Mouse (Mus musculus) kidney, embryonic 14.5 days (tissue): ENCODE results near the gene Mtfp1. TPM values are rescaled to one million over a fixed set of nuclear protein-coding genes. Genes with fewer than 3 reads are reported as not detected.
A peak's percentile ranks its signal among the peaks of the same experiment; 100 is the strongest.
"Not testable (repeated sequence)": the region's sequence is repeated elsewhere in the genome, so short reads cannot be mapped to it uniquely, and the experiment has no call there.

Experiments
- ATAC-seq: fragments of 200-750 bp; cut with Nextera tagmentation; 2 replicates; pipeline ENCODE4 v1.8.0; 2017; ENCODE audit warnings: moderate number of reproducible peaks, mild to moderate bottlenecking, moderate TSS enrichment, moderate library complexity; ENCODE audit not compliant: low FRiP score, low TSS enrichment
- H3K27ac ChIP-seq: fragments of 300-500 bp; sonication (generic); 2 replicates; pipeline ENCODE4 v1.5.1; 2014; ENCODE audit warnings: low read depth, mild to moderate bottlenecking, low read length, moderate library complexity, mixed read lengths
- H3K27me3 ChIP-seq: fragments of 300-500 bp; sonication (generic); 2 replicates; pipeline ENCODE4 v1.6.1; 2014; ENCODE audit warnings: mild to moderate bottlenecking, low read length; ENCODE audit not compliant: control insufficient read depth, insufficient read depth
- H3K36me3 ChIP-seq: fragments of 300-500 bp; sonication (generic); 2 replicates; pipeline ENCODE4 v1.6.1; 2014; ENCODE audit warnings: low read length, mixed read lengths; ENCODE audit not compliant: control insufficient read depth, insufficient read depth
- H3K4me1 ChIP-seq: fragments of 300-500 bp; sonication (generic); 2 replicates; pipeline ENCODE4 v1.6.1; 2014; ENCODE audit warnings: low read length, mixed read lengths; ENCODE audit not compliant: control insufficient read depth, insufficient read depth
- H3K4me2 ChIP-seq: fragments of 300-500 bp; sonication (generic); replicated peaks from 2 replicates; pipeline ENCODE4 v1.6.1; 2014; ENCODE audit warnings: low read depth, mild to moderate bottlenecking, low read length
- H3K4me3 ChIP-seq: fragments of 300-500 bp; sonication (generic); 2 replicates; pipeline ENCODE4 v1.5.1; 2014; ENCODE audit warnings: mild to moderate bottlenecking, low read length
- H3K9ac ChIP-seq: fragments of 300-500 bp; sonication (generic); 2 replicates; pipeline ENCODE4 v1.6.1; 2014; ENCODE audit warnings: low read depth, mild to moderate bottlenecking, low read length, moderate library complexity
- H3K9me3 ChIP-seq: fragments of 300-500 bp; sonication (generic); 2 replicates; pipeline ENCODE4 v1.6.1; 2016; ENCODE audit warnings: low read length; ENCODE audit not compliant: control insufficient read depth
- WGBS: fragments of 180-500 bp; shearing (Covaris S2); extraction: QIAGEN DNeasy Blood & Tissue Kit; methylation state at CpG from one replicate; pipeline ENCODE4 v1.1.7; 2014; 5-methylcytosine and 5-hydroxymethylcytosine counted together
- polyA plus RNA-seq: library from polyadenylated mRNA; unstranded; fragments of >200 nt; fragmentation: Nextera tagmentation; extraction: Ambion mirVana; gene quantifications from 2 replicates; pipeline ENCODE4 v1.2.1, GENCODE M21; 2014

The Mtfp1 gene
- polyA plus RNA-seq, 1 experiment from 2014 or later = 15.9 TPM

- not testable (repeated sequence) for H3K4me3 ChIP-seq, ATAC-seq, H3K27ac ChIP-seq, H3K4me1 ChIP-seq, H3K4me2 ChIP-seq, H3K27me3 ChIP-seq, H3K9me3 ChIP-seq, H3K36me3 ChIP-seq, H3K9ac ChIP-seq
- 95% methylated on average over 4 of the region's 4 CpGs for WGBS
Measured at GRCm38 (mm10) chr11:4128461-4128860, 33.2 kb upstream of the Mtfp1 start.

DNA sequence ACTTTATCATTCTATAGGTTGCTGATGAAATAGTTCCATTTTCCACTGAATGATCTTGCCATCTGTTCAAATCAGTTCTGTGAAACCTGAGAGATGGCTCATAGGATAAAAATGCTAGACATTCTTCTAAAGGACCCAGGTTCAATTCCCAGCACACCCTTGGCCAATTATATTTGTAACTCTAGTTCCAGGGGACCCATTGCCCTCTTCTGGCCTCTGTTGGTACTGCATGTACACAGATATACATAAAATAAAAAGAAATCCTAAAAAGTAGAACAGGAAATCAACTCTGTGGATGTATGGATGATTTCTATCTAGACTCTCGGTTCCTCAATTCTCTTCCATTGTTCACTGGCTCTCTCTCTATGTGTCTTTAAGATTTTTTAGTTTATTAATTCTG is 31.8 kb upstream of the Mtfp1 start:
- Histone ChIP-seq H3K9me3 (peaks cover 6% of the 10 kb centered on the region; the same call in 1 of the 2 replicates), H3K27ac (no peak overlapping the region), H3K4me2 (no peak overlapping the region), H3K36me3 (no peaks in the 10 kb centered on the region), H3K27me3 (no peaks in the 10 kb centered on the region), H3K4me3 (no peak overlapping the region), H3K9ac (no peak overlapping the region), H3K4me1 (no peaks in the 10 kb centered on the region)
- WGBS = 89% methylated on average over 1 of the region's 1 CpGs
- no peak for ATAC-seq

GRCm38 (mm10) chr11:4123922-4124321 is 28.7 kb upstream of the Mtfp1 start:
- no peaks in the 10 kb centered on the region for H3K27me3 ChIP-seq
- 0 out of 2 replicates have a peak, but pooled peaks cover 1% of the 10 kb centered on the region for H3K4me1 ChIP-seq
- H3K9me3 ChIP-seq = peaks cover 6% of the 10 kb centered on the region; the same call in 1 of the 2 replicates
- no peak overlapping the region for H3K27ac ChIP-seq
- no peak overlapping the region for H3K4me3 ChIP-seq
- WGBS = 65% methylated on average over 5 of the region's 5 CpGs
- no peak overlapping the region for H3K9ac ChIP-seq
- no peak overlapping the region for H3K4me2 ChIP-seq
- no peak for ATAC-seq
- no peaks in the 10 kb centered on the region for H3K36me3 ChIP-seq

DNA sequence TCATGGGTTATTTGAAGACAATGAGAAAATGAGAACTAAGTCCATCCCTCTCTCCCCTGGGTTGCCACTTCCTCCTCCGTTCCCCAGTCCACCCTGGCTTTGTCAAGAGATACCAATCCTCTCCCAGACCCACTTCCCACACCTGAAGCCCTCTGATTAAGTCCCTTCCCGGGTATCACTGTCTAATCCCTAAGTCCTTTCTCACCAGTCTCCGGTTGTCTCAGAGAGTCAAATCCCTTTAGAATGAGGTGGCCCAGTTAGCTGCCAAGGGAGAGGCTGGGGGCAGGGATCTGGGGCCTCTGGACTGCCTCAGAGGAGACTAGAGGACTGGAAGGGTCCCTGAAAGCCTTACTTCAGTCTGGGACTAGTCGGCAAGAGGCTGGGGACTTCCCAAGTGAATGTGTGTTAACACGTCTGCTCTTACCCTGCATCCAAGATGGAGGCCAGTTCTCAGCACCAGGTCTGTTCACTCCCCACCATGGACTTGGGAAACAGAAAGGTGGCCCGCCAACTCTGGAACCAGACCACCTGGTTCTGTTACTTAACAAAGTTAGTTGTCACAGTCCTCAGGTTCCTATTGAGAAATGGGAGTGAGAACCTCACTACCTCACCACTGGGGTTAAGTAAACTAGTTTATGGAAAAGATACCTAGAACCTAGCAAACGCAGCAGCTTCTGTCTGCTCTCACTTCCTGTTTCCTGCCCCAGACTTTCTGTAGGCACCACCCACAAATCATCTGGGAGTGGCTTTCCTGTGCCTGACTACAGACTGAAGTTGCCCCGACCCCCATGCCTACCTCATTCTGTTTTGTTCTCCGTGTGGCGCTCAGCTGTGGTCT is 27.7 kb upstream of the Mtfp1 start, which contains the start of gene Sec14l2:
Gene Sec14l2, minus strand, starts transcription at position 674 of the 838 bp plus-strand sequence.
- 83% methylated on average over 10 of the region's 10 CpGs for WGBS
- ATAC-seq = no peak

GRCm38 (mm10) chr11:4122226-4122625 is 27.0 kb upstream of the Mtfp1 start:
- no peak overlapping the region for H3K4me3 ChIP-seq
- no peak for ATAC-seq
- 71% methylated on average over 5 of the region's 5 CpGs for WGBS
- H3K27me3 ChIP-seq = no peaks in the 10 kb centered on the region
- no peak overlapping the region for H3K4me2 ChIP-seq
- no peak overlapping the region for H3K27ac ChIP-seq
- no peak overlapping the region for H3K9ac ChIP-seq
- peaks cover 8% of the 10 kb centered on the region; the same call in 1 of the 2 replicates for H3K4me1 ChIP-seq
- peaks cover 6% of the 10 kb centered on the region; the same call in 1 of the 2 replicates for H3K9me3 ChIP-seq
- no peaks in the 10 kb centered on the region for H3K36me3 ChIP-seq

More for the DNA sequence above, 27.7 kb upstream of the Mtfp1 start, which contains the start of gene Sec14l2:
- H3K27ac ChIP-seq = no peak within 1 kb of the TSS
- peaks cover 4% of the 10 kb centered on the region; the same call in 1 of the 2 replicates for H3K4me1 ChIP-seq
- H3K4me3 ChIP-seq = no peak within 1 kb of the TSS
- H3K4me2 ChIP-seq = no peak within 1 kb of the TSS
- H3K9ac ChIP-seq = no peak within 1 kb of the TSS
- peaks cover 6% of the 10 kb centered on the region; the same call in 1 of the 2 replicates for H3K9me3 ChIP-seq
- H3K27me3 ChIP-seq = no peaks in the 10 kb centered on the region
- H3K36me3 ChIP-seq = no peaks in the 10 kb centered on the region

- H3K4me3 ChIP-seq = no peak overlapping the region
- WGBS = 81% methylated on average over 3 of the region's 3 CpGs
- no peaks in the 10 kb centered on the region for H3K36me3 ChIP-seq
- H3K9me3 ChIP-seq = peaks cover 2% of the 10 kb centered on the region; the same call in 1 of the 2 replicates
- no peak overlapping the region for H3K27ac ChIP-seq
- H3K4me1 ChIP-seq = peaks cover 8% of the 10 kb centered on the region; the same call in 1 of the 2 replicates
- H3K27me3 ChIP-seq = no peaks in the 10 kb centered on the region
- ATAC-seq = no peak
- H3K9ac ChIP-seq = no peak overlapping the region
- no peak overlapping the region for H3K4me2 ChIP-seq
Measured at GRCm38 (mm10) chr11:4121691-4122090, 26.4 kb upstream of the Mtfp1 start.

- H3K9ac ChIP-seq = no peak overlapping the region
- no peaks in the 10 kb centered on the region for H3K9me3 ChIP-seq
- no peak for ATAC-seq
- WGBS = 71% methylated on average over 5 of the region's 5 CpGs
- no peak overlapping the region for H3K4me2 ChIP-seq
- no peak overlapping the region for H3K27ac ChIP-seq
- no peaks in the 10 kb centered on the region for H3K27me3 ChIP-seq
- H3K4me3 ChIP-seq = no peak overlapping the region
- H3K36me3 ChIP-seq = no peaks in the 10 kb centered on the region
- H3K4me1 ChIP-seq = peaks cover 8% of the 10 kb centered on the region; the same call in 1 of the 2 replicates
Measured at GRCm38 (mm10) chr11:4119635-4120034, 24.4 kb upstream of the Mtfp1 start.

DNA sequence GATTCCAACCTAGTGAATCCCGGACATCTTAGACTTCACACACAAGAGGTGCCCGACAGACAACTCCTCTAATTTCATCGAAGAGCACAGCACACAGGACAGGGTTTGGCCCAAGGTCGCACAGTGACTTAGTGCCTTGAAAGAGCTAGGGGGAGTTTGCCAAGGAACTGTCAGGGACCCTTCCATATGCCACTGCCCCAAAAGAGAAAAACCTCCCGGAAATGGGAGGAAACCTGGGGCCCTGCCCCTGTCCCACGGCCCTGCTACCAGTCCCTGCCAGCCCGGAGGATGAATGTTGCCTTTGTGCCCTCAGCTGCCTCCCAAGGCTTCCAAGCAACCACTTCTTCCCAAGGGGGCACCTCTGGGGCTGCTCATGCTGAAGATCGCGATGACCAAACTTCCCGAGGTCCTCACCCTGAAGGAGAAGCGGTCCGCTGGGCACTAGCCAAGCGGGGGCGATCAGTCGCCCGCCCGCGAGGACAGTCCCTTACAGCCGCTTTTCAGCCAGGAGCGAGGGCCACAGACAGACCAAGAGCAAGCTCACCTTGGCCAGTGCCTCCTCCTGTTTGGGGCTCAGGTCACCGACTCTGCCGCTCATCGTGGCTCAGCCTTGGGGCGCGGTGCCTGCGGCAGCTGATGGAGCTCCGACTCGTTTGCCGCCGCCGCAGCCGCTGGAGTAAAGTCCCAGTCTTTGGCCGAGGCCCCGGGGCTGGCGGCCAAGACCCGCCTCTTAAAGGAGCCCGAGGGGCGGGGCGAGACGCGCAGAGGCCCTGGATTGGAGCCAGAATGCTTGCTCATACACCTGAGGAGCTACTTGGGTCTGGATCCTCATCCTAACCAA is 23.1 kb upstream of the Mtfp1 start:
- Histone ChIP-seq H3K4me3 (peak overlapping the region; percentile 40), H3K27me3 (no peaks in the 10 kb centered on the region), H3K27ac (no peak overlapping the region), H3K4me1 (peaks cover 8% of the 10 kb centered on the region; the same call in 1 of the 2 replicates), H3K9me3 (no peaks in the 10 kb centered on the region), H3K9ac (peak overlapping the region; percentile 60), H3K4me2 (peak overlapping the region; percentile 80), H3K36me3 (no peaks in the 10 kb centered on the region)
- WGBS = 3% methylated on average over 41 of the region's 41 CpGs
- ATAC-seq = peak; percentile 59
